Mouse (Mus musculus): ENCODE measurements around the gene Snrpa.
A peak's percentile ranks its signal among the peaks of the same experiment; 100 is the strongest.

Gene Snrpa

DNA sequence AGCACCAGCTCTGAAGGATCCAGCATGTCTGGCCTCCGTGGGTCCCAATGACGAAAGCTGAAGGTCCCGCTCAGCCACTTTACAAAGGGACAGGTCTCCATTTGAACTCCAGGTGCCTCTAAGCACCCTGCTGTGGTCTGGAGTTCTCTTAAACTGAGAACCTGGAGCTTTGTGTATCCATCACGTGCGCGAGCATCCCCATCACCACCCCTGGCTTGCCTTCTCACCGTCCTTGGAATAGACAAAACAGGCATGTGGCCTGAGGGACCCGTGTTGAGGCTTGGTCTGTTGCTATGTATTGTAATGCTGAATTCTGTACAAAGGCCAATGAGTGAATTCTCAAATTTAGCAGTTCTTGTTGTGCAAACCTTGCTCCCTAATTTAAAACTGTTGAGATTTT is 2.7 kb upstream of the Snrpa start:
- DNase-seq (ENCODE audit: low spot score in 2 of 2): no peak

DNA sequence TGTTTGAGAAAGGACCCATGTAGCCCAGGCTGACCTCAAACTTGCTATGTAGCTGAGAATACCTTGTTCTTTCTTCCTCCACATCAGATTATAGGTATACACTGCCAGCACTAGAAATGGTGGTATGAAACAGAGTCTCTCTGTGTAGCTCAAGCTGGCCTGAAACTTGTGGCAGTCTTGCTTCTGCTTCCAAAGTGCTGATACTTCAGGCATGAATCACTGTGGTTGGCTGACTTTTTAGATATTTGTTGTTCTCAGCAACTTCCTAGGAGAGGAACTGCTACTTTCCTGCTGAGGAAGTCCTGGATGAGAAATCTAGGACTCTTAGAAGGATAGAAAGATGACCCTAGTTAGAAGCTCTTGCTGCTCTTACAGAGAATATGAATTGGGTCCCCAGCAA is 2.3 kb upstream of the Snrpa start:
- DNase-seq (ENCODE audit: low spot score in 2 of 2): no peak

DNA sequence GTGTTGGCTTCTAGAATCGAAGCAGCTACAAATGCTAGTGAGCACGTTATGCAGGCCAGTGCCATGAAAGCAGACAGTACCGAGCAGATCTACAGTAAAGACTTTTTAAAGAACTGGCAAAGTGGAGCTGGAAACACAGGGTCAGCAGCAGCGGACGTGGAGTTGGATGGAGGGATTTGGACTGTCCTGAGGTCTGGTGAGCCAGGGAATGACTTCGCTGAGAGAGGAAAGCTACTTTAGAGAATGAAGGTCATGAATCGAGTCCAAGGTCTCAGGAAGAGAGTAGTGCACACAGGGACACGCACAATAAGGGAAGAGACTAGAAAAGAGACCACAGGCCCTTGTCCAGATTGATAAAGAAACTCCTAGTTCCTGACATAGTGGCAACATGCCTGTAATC is 1.6 kb upstream of the Snrpa start:
- no peak for DNase-seq (ENCODE audit: low spot score in 2 of 2)

DNA sequence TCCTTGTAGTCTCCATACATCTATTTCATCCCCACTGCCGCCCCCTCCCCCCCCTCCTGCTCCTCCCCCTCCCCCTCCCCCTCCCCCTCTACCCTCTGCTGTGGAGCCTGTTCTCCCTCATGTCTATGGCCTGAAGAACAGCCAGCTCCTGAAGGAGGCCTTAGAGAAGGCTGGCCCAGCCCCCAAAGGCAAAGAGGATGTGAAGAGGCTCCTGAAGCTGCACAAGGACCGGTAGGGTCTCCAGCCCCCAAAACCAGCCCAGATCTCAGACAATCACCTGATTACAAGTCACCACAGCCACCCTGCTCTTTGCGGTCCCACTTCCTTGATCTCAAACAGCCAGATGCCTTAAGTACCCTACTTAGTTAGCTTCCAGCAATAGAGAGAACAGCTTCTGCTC is 1.1 kb upstream of the Snrpa start:
- no peak for DNase-seq (ENCODE audit: low spot score in 2 of 2)

DNA sequence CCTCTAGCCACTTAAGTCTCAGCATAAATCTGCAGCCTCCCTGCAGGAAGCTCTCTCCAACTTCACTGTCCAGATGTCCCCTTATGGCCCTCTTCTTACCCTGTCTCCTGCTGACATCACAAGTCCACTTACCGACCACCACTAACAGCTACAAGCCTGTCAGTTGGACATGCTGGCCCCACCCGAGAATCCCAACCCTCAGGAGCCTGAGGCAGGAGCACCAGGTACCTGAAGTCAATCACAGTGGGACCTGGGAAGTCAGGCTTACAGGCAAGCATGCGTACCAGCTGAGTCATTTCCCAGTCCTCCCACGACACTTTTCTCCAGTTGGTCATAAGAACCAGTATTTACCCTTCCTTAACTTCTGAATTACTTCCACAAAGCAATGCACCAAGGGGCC is 2.3 kb downstream of the Snrpa start:
- DNase-seq (ENCODE audit: low spot score in 2 of 2): no peak

DNA sequence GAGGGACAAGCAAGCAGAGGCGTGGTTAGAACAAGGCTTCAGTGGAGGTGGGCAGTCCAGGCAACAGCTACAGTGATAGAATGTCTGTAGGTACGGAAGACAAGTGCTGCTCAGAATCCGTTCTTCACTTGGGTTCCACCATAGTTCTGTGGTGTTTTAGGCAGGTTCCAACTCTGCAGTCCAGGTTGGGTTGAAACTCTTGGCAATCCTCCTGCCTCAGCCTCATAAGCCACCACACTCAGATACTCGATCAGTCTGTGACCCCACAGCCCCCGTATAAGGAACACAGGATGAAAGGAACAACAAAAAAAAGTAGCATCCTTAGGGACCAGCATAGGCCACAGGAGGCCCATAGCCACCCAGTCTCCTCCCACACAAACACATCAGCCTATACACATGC is 3.6 kb downstream of the Snrpa start:
- no peak for DNase-seq (ENCODE audit: low spot score in 2 of 2)

DNA sequence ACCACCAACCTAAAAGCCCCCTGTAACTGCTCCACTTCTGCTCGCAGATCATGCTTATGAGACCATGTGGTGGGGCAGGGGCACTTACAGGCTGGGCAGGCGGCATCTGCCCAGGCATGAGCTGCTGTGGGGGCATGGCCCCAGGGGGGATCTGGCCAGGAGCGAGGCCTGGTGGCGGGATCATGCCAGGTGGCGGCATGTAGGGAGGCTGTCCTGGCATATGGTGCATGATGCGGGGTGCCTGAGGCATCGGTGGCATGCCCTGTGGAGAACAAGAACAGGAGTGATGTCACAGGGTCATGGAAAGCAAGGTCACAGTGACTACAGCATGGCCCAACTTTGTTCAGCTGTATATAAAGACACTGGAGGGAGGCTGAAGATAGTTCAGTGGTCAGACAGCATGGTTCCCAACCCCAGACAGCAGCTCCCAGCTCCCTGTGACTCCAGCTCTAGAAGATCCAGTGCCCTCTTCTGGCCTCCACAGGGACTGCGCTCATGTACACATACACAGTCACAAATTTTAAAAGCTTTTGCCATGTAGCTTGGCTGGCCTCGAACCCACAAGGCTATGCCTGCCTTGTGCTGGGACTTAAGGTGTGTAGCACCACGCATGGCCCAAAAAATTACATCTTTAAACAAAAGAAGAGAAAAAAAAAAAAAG is 6.7 kb downstream of the Snrpa start:
- DNase-seq (ENCODE audit: low spot score in 2 of 2): no peak

DNA sequence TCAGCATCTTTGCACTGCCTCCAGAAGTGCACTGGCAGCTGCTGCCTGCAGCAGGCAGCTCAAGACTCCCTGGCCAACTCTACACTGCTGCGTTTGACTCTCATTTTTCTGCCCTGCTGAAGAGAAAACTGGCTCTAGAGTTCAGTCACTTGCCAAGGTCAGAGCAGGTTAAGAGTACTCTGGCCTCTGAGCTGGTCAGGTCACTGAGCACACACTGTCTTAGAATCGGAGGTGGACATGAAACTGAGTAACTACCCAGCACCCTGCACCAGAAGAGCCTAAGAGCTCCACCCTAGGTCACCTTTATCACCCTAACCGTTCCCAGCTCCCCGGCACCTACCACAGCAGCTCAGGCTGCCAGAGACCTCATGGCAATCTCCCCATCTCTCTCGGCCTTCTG is 10.1 kb downstream of the Snrpa start:
- no peak for DNase-seq (ENCODE audit: low spot score in 2 of 2)

DNA sequence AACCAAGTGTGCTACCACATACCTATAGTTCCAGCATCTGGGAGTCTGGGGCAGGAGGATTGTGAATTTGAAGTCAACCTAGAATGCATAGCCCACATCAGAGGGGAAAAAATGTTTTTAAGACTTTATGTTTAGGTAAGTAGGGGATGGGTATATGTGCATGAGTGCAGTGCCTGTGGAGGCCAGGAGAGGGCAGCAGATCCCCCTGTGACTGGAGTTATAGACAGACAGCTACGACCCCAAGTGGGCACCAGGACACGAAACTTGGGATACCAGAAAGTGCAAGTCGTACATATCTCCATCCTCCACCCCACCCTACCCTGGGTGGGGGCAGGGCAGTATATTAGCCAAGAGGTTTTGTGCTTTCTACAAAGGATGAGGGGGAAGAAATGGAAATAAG is 11.1 kb downstream of the Snrpa start:
- no peak for DNase-seq (ENCODE audit: low spot score in 2 of 2)

DNA sequence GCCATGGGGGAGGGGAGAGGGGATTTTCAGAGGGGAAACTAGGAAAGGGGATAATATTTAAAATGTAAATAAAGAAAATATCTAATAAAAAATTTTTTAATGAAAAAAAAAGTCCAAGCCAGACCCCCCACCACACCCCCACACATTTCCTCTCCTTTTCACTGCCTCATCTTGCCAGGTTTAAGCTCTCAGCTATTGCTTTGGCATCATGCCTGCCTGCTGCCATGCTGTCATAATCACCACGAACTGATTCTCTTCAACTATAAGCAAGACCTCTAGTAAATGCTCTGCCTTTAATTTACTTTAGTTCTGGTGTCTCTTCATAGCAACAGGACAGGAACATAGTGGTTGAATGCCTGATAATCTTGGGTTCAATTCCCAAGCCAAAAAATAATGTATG is 13.6 kb downstream of the Snrpa start:
- DNase-seq (ENCODE audit: low spot score in 2 of 2): no peak

DNA sequence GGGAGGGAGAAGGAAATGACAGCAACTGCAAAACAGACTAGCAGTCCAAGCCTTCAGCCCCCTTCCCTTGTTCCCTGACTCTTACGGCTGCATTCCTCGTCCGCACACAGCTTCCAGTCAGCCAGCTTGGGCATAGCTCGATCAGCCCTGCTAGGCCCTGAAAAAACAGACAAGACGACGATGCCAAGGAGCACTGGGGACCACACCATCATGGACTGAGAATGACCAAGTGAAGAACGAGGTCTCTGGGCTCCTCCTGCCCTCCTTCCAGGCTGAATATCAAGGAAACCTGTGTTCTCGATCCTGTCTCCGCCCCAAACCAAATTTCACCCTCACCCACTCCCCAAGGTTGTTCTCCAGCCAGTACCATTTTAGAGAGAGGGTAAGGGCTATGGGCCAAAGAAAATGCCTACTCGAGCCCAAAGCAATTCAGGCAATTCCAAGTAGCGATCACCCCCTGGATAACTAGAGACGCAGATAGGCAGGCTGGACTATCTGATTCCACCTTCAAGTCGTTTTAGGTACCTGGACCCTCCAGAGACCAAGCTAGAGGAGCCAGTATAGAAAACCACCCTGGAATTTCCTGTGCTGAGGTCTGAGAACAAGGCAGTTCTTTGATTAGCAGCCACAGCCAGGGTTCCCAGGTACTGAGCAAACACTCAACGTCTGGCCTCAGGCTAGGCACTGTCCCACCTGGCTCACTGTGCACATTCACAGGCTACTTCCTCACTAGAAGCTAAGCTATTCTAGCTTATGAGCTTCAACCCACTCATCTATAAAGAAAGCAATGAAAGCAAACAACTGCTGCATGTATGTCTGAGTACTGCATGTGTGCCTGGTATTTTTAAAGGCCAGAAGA is 15.0 kb downstream of the Snrpa start, which contains the start of the genes Gm21983 and Mia:
Gm21983 (minus strand) TSS at position 250 of the 859 bp plus-strand sequence.
Mia (minus strand) TSS at position 321 of the 859 bp plus-strand sequence.
- DNase-seq (ENCODE audit: low spot score in 2 of 2): no peak

DNA sequence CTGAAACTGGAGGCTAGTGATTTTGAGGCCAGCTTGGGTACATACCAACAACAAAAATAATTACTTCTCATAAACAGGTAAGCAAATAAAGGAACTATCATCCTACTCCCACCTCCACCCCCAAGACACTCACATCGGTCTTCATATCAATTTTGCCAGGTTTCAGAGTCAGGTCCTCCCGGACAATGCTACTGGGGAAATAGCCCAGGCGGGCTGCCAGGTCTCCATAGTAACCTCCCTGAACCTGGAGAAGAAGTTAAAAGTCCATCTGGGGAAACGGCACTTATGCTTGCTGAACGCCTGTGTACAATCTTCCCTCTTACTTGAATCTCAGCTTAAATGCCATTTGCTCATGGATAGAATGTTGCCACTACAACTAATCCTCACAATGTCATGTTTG is 16.0 kb downstream of the Snrpa start:
- no peak for DNase-seq (ENCODE audit: low spot score in 2 of 2)

DNA sequence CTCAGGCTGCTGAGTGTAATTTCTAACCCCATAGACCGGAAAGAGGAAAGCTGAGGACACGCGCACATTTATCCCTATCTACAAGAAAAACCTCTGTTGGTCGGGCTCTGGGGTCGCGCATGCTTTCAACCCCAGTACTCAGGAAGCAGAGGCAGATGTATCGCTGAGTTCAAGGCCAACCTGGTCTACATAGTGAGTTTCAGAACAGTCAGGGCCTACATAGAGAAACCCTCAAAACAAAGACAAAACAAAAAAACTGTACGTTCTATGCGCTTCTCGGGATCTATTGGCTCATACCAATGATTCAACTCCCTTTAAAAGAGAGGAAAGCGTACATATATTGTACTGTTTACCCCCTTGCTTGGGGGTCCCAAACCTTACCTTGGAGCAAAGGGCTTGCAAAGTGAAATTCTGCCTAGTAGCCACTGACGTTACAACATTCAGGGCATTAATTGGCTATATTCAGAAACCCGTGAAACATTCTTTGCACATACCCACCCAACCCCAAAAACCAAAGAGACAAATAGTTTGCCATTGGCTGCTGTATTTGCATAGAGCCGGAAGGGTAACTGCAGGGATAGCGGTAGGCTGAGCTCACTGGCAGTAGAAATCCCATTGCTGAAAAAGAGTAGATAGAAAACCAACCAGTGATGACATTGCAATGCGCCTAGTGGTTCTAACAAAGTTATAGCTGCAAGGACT is 16.7 kb downstream of the Snrpa start:
- no peak for DNase-seq (ENCODE audit: low spot score in 2 of 2)

DNA sequence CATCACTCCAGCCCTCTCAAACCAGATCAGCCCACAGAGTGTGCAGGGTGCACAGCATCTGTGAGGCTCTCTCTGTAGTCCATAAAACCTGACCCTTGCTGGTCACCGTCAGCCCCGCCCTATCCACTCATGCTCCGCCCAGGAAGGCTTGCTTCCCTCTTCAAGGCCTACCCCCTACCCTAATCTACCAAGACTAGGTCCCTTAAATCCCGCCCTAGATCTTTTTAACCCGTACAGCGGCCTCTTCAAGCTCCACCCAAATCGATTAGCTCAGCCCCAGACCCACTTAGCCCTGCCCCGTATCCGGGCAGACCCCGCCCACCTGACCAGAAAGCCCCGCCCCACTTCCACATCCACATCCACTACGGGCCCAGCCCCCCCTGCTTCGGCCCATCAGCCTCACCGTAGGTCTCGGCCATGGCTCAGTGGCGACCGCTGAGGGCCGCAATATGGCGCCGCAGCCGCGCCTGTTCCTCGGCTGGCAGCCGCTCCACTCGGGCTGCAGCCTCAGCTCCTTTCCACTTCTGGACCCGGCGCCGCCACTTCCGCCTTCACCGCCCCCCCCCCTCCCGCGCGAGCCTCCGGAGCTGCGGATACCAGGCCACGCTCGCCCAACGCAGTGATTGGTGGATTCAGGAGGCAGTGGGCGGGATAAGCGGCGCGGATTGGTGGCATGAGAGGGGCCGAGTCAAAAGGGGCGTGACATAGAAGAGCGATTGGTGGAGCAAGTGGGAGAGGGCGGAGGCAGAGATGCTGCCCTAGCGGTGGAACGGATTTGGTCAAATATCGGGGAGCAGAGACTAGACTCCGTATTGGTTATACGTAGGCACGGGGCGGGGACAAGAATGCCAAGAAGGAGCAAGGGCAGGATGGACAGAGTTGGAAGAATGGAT is 17.5 kb downstream of the Snrpa start, which contains the start of gene Rab4b:
Rab4b (minus strand) TSS at position 573 of the 893 bp plus-strand sequence.
- DNase-seq (ENCODE audit: low spot score in 2 of 2): peak; percentile 99

DNA sequence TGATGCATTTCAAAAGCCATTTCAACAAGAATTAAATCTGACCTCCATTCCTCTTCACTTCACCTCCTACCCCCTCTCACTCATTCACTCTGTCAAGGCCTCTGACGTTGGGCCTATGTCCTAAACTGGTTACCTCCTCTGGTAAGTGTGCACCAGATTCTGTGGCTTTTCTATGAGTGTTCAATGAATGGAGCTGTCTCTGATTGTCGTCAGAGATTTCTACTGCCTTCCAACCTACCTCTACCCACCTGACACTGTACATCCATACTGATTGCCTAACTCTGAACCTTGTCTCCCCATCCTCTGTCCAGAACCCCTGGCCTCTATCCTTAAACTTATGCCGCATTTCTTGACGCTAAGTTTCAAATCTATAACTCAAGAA is 18.1 kb downstream of the Snrpa start:
- no peak for DNase-seq (ENCODE audit: low spot score in 2 of 2)

DNA sequence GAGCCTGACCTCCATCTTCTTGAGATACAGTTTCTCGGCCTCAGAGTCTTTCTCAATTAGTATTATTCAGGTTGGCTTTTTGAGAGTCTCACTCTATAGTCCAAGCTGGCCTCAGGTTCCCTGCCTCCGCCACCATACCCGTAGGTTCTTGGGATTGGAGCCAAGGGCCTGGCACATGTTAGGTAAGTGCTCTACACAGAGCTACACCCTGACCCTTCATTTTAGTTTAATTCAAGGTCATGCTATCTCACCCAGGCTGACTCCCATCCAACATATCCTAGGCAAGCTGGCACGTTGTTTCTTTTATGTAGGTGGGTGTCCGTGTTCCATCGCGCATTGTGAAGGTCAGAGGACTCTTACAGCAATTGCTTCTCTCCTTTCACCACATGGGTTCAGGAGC is 21.2 kb downstream of the Snrpa start:
- DNase-seq (ENCODE audit: low spot score in 2 of 2): no peak

DNA sequence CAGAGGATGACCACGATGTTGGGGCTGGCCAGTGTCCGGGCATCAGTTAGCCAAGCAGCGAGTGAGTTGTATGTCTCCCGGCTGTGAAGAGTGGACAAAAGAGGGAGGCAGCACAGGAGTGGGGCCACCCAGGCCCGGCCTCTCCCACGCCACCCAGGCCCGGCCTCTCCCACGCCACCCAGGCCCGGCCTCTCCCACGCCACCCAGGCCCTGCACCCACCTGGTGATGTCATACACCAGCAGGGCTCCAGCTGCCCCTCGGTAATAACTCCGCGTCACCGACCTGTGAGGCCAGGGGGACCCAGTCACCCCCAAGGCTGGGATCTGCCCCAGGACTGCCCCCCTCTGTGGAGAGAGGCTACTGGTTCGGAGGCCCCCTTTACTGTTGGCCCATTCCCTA is 21.6 kb downstream of the Snrpa start:
- DNase-seq (ENCODE audit: low spot score in 2 of 2): no peak

DNA sequence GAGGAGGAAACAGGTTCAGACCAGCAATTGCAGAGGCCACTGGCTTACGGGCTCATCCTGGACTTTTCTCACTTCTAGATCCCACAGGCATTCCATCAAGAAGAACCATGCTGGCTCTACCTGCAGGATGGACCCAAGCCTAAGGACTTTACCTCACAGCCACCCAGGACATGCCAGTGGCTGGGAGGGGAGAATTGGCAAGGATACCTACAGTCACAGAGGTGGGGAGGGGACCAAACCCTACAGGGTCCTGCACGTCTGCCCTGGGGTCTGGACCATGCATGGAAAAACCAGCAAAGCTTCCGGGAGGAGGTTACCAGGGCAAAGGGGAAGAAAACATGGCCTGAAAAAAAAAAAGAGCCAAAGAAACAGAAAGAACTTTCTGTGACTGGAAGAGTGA is 25.1 kb downstream of the Snrpa start:
- no peak for DNase-seq (ENCODE audit: low spot score in 2 of 2)

DNA sequence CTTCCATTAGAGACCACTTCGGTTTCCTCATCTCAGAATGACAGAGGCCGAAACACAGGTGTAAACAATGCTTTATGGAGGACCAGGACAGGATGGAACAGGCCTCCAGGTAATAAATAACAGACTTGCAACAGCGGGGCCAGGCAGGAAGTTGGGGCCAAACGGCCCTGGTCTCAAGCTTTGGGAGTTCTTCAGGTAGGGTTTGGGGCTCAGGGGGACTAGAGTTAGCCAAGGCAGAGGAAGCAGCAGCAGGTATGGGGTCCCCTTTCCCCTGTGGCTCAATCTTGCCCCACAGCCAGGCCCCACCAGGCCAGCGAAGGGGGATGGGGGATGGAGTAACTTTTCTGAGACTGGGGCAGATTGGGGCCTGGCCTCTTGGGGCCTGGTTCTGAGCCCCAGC is 27.7 kb downstream of the Snrpa start:
- DNase-seq (ENCODE audit: low spot score in 2 of 2): no peak

DNA sequence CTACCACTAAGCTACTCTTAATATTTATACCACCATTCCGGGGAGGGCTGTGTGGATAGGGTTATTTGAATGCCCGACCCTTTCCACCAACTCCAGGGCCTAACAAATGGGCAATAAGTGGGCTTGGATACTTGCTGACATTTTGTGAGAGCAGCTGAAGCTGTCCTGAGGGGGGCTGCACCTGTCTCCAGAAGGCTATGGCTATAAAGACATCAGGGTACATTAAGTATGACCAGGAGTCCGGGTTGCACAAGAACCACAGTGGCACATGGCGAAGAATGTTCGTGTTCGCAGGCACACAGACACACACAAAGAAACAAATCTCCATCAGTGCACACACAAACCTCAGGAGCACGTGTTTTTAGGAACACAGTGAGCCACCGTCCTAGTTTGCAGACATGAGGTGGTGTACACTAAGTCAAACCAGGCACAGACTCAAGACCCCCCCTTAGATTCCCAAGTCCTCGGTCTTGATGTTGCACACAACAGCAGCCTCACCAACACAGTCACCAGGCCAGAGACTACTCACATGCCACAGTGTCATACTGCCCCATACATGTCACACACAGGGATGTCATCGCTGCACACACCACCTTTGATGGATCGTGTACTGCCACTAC is 28.5 kb downstream of the Snrpa start:
- no peak for DNase-seq (ENCODE audit: low spot score in 2 of 2)

Measured in frontal cortex, postnatal 10 days (tissue).